Mouse (Mus musculus): ENCODE data around the gene Gfra1.

Gfra1 gene

DNA sequence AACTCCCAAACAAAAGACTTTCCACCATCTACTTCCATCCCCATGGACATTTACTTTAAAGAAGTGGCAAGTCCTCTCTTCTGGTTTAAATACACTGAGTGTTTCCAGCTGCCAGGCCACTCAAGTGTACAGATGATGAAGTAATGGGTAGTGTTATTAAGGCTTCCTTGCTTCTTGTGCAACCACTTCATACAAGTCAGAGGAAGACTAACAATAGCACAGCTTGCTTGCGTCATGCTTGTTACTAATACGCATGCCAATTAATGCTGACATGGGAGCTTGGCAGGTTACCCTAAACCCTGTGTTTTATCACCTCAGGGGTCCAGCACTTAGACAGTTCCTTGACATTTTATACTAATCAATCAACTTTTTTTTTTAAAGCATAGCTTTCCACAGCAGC, 196.5 kb downstream of the Gfra1 start:
- DNase-seq (ENCODE audit: low read depth, low spot score): no peak

DNA sequence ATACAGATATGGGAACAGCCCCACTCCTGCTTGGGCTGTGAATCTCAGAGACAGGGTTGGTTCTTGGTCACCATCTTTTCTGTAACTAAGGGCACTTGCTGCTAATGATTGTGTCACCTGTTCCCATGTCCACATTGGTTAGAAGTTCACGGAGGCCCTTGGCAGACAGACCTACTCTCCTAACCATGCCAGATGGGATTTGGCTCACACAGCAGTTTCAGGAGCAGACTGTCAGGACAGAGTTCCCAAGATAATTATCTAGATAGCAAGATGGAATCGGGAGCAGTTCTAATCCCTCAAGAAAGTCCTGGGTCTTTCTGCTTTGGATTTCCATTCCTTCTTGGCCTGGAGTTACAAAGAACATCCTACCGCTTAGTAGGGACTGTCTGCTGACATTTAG, 199.2 kb downstream of the Gfra1 start:
- DNase-seq (ENCODE audit: low read depth, low spot score): no peak

DNA sequence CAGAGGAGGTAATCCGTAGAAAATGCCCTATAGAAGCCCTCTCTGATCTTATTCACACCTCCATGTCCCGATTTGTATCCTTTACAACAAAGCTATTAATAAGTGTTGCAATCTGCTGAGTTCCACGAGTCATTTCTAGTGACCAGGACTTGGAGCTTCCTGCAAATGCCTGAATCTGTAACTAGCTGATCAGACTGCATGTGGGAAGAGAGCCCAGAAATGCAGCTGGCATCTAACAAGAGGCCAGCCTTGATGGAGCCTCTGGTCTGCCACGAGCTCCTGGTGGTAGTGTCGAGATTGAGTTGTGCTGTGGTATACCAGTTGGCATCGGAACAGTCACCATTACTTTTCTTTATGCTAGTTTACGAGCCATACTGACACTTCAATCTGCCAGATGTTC, 200.3 kb downstream of the Gfra1 start:
- no peak for DNase-seq (ENCODE audit: low read depth, low spot score)

DNA sequence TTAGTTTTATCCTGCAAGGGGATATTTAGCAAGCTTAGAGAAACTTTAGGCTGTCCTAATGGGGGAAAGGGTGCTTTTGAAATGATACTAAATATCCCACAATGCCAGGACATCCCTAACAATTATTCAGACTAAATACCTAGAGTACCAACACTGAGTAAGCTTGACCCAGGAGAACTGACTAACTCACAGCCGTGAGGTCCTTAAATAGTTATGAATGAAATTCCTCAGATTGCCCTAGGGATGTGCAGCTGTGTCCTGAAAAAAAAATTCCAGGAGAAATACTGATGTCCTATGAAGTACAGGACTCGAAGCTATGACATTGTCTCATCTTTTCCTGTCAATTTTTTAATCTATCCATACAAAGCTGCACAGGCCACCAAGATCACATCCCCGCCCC, 201.5 kb downstream of the Gfra1 start:
- no peak for DNase-seq (ENCODE audit: low read depth, low spot score)

DNA sequence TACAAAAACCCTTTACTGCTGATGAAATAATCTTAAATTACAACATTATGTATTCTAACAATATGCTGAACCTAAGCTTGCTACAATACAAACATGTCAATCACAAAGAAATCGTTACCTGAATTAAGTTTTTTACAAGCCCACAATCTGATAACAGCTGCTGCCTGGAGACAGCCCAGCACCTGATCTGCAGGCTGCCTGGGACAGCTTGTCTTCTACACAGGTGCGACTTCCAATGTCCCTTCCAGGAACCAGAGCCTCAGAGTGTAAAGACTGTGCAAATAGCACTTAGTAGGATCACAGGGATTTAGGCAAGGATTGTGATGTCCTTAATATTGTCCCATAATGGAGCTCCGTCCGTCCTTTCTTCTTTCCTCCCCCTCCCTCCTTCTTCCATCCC, 204.0 kb downstream of the Gfra1 start:
- DNase-seq (ENCODE audit: low read depth, low spot score): no peak

DNA sequence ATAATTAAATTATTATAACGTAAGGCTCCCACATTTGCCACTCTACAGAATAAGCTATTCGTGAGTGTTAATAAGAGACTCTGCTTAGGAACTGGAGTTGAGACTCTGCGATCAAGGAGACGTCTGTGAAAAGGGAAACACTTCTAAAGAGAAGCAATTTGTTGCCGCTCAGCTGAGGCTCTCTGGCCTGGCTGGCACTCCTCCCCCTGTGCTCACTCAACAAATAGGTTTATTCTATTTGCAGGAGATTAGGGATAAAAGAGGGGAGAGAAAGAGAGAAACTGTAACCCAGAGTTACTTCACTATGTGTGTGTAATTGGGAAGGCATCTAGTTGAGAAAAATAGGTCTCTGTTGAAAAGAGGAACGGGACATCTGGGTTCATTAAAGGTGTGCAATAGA, 204.6 kb downstream of the Gfra1 start:
- DNase-seq (ENCODE audit: low read depth, low spot score): no peak

DNA sequence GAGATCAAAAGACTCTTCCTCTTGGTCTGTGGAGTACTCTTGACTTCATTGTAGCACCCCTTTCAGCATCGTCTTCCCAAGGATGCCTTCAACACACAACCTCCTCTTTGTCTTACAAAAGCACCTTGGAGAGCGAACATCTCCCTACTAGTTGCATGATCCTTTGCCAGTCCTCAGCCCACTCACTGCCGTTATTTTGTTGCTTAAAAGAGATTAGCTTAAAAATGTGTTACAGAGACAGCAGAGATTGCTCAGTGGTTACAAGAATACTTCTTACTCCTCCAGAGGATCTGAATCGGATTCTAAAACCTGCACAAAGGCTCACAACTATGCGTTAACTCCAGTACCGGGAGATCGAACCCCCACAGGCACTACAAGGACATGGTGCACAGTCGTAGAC, 205.5 kb downstream of the Gfra1 start:
- no peak for DNase-seq (ENCODE audit: low read depth, low spot score)

DNA sequence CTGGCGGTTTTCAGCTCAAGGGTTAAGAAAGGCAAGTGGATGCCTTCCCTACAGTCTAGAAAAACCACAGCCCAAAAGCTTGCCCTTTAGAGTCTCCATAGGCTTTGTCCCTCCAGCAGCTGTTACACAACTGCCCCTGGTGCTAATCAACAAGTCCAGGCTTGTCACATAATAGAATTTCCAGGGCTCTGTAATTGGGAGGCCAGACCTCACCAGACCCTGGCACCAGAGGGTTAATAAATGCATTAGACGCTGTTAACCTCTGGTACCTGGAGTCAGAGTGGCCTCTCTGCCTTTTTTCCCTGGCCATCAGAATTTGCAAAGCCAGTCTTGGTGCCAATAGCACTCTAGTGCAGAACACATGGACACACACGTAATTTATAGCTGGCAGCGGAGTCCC, 211.6 kb downstream of the Gfra1 start:
- DNase-seq (ENCODE audit: low read depth, low spot score): no peak

DNA sequence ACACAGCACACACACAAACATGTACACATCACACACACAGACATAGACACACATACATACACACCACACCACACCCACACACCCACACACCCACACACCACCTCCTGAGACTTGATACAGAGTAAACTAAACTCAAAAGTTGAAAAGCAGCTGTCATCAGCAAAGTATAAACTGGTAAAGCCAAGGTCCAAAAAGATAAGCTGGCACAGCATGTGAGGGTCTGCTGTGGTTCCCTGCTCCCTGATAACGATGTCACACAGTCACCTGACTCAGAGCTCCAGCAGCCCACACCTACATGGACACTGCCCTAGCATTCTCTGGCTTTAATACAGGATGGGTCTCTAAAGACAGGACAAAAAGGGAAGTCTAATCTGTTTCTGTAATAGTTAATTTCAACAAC, 212.1 kb downstream of the Gfra1 start:
- DNase-seq (ENCODE audit: low read depth, low spot score): no peak

DNA sequence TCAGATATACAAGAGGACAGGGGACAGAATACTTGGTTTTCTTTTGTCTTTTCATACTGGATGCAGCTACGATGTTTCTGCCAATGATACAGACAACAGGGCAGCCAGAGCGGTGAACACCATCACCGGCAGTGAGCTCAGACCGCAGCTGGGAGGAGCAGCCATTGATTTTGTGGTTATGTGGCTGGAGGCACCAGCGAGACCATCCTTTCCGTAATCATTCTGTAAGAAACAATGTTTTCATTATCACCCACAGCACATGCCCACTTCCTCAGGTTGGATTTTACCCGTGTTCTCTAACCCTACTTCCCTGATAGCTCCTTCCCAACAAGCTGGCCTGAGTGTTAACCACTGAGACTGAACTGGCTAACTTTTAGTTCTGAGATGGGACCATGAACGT, 217.4 kb downstream of the Gfra1 start:
- no peak for DNase-seq (ENCODE audit: low read depth, low spot score)

DNA sequence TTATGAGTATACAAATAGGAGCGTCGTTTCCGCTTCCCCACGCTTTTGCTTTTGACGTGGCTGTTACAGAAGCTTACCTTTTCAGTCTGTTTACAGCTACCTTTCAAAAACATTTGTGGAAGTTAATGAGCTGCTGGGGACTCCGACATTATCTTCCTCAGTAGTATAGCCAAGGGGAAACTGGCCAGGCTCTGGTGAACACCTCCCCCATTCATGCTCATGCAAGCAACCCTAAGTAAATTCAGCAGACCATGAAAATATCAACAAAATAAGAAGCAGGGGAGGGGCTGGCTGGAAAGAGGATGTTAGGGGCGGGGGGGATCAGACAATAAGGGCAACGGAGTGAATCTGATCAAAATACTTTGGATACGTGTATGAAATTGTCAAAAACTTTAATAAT, 228.0 kb downstream of the Gfra1 start:
- no peak for DNase-seq (ENCODE audit: low read depth, low spot score)

DNA sequence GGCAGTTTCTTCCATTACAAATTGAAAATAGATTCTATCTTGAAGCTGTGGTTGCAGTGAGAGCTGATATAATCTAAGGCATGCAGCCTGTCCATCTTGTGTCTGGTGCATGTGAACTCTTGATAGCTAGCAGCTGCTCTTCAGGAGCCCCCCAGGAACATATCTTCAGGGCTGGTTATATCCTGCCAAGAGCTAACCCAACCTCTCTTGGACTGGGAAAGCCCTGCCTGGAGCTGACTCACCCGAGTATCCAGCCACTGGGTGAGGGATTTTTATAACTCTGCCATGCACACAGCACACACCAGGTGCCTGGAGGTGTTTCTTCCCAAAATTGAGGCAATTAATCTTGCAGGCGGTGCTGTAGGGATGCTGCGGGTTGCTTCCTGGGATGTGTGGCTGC, 228.8 kb downstream of the Gfra1 start:
- DNase-seq (ENCODE audit: low read depth, low spot score): no peak

DNA sequence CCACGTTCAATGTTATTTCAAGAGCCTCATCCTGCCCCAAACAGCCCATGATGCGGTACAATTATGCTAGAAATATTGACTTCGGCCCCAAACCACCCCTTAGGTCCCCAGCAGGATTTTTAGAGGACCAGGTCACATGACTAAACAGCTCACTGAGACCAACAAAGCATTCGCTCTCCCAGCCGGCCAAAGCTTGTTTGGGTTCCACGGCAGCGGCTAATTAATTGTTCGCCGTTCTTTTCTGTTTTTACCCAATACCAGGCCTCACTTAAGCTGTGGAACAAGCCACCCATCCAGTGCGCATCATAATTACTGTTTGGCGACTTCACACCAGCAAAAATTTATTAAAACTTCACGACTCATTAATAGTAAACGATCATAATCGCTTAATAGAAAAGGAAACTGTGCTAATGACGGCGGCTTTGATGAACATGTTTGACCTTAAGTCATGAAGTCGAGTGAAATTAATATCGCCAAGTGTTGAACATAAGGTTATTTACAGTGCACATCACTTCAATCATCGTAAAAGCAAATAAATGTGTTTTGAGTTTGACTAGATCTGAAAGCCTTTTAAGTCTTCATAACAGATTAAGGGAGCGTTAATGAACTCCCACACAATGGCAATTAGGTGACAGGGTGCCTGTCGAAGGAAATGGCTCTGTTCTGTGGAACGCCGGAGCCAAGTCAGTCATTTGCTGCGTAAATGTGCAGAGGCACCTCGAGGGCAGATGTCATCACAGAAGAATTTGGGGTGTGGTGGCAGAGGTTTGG, 235.5 kb downstream of the Gfra1 start:
- no peak for DNase-seq (ENCODE audit: low read depth, low spot score)

DNA sequence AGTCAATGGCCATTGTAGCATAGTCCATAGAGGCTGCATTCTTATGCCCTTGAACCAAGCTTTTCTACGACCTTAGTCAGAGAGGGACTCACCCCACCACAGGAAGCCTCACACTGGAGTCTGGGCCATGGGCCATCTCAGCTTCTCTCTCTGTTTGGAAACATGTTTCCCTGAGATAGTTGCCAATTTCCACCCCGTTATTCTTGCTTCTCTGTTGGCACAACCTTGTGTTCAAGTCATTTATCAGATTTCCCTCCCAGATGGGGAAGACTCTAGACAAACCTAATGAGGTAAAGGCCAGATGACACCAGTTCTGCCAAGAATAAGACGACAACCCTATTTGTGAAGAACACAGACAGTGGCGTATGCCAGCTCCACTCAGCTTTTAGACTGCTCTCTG, 238.1 kb downstream of the Gfra1 start:
- DNase-seq (ENCODE audit: low read depth, low spot score): no peak

DNA sequence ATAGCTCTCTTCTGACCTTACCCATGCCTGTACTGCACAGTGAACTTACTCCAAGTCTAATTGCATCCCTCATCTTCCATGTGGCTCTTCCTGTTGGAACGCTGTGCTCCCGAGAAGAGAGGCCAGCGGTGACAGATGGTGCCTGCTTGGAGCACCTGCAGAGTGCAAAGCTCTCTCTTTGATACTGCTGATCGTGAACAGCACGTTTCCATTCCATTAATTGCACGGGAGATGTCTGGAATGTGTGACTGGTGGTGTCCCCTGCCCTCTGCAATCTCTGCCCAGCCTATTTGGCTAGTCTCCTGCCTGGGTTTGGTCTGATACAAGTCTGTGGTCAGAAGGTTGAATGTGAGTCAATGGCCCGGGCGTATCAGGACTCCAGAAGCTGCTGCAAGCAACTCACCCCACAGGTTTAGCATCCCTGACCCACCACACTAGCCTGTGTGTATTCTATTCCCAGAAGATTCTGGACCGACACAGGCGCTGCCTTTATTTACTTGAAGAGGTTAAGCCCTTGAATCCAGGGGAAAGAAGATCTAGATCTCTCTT, 249.1 kb downstream of the Gfra1 start:
- no peak for DNase-seq (ENCODE audit: low read depth, low spot score)

DNA sequence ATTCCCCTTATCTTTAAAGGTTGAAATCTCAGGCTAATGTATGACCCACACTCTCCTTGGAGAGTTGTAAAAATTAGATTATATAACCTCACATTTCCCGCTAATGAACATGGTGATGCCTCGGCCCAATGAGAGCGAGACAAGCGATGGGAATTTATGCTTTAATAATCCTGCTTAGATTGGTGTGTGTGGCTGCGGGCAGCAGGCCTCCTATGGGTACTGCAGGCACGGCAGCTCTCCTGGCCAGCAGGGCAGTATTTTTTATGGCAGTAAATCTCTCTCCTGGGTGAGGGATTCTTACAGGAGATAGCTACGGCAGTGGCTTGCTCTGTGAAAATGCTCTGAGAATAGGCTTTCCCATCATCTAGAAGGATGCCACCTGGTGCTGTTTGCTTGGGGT, 250.2 kb downstream of the Gfra1 start:
- DNase-seq (ENCODE audit: low read depth, low spot score): no peak

DNA sequence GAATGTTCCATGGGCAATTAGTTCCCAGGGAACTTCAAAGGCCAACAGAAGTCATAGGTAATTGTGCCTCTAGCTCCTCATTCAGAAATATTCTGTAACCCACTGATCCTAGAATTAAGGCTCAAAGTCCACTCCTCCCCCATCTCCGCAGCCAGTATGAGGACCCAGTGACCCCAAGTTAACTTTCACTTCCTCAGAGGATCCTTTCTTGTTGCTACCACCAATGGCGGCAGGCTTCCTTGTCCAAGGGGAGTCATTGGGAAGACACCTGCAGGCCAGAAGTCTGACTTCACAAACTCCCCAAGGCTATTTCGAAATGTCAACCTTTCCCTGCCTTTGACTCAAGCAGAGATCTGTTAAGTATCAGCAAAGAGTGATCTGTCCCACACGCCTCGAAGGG, 253.1 kb downstream of the Gfra1 start:
- DNase-seq (ENCODE audit: low read depth, low spot score): no peak

DNA sequence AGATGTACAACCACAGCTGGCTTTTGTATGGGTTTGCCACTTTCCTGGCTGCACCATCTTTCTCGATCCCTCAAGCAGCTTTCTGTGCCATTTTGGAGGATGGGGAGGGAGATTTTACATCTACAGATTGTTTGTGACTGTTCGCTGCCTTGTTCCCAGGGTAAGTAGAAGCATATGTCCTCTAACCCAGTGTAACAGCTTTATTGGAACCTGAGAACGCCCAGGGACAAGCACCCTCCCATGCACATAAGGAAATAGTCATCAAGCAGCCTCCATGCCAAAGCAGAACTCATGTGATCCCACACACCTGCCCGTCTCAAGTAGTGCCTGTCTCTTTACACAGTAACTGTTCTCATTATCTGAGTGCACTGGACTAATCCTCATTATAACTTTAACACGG, 256.0 kb downstream of the Gfra1 start:
- DNase-seq (ENCODE audit: low read depth, low spot score): no peak

DNA sequence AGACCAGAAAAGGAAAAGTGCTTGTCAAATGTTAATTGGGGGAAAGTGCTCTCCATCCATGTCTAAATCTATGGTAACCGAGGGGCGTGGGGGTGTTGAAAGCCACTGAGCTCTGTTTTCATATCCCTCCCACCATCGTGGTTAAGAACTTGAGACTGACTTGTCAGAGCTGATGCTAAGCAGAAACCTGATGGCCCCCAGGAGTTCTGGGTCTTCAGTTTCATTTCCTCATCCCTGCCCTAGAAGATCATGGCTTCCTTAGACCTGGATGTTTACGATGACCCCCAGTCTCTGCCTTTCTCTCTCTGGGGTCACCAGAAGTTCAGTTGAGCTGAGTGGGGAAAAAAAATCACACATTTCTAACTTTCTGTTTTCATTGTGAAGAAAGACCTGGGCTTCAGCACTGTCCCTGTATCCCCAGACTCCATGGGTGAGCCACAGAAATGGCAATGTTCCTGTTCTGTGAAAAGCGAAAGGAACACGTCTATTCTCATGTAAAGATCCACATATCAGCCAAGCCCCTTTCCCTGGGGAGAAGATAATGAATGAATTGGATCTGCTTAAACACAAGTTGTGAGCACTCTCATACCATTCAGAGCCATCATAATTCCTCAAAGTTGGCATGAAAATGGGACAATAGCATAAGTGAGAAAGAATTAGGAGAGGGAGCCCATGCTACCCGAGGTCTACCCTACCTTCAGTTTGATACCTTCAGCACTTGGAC, 261.8 kb downstream of the Gfra1 start:
- DNase-seq (ENCODE audit: low read depth, low spot score): peak; percentile 6

DNA sequence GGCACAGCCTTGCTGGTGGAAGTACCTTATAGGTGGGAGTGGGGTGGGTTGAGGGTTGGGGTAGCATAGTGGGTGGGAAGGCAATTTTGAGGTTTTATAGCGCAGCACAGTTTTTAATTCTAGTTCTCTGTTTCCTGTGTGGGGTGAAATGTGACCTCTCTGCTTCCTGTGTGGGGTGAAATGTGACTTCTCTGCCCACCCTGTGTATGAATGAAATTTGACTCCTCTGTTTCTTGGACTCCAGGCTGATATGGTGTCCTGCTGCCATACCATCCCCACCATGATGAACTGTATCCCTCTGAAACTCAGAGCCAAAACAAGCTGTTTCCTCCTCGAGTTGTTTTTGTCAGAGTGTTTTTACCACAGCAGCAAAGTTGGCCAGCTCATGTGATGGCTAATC, 264.8 kb downstream of the Gfra1 start:
- DNase-seq (ENCODE audit: low read depth, low spot score): no peak

DNA sequence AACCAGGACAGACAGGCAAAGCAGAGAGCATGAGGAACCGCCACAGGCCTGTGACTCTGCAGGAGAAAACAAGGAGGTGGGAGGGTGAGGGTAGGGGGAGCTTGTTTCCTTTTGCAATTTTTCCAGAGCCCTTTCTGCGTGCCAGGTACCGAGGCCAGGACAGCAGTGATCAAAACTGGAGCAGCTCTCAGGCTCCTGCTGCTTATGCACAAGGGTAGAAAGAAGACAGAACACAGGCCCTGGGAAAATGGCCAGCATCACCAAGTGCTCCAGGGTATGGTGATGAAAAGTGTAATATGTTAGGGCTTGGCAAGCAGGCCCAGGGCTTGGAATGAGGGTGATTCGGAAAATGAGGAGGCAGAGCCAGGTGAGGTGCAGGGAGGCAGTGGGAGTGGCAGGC, 269.2 kb downstream of the Gfra1 start:
- DNase-seq (ENCODE audit: low read depth, low spot score): no peak

Data from A20 (cell line).